Mouse (Mus musculus): ENCODE measurements around the gene Cks1b.

The Cks1b gene

GRCm38 (mm10) chr3:89395806-89396653 lies 22.2 kb downstream of the Cks1b start:
- DNase-seq (ENCODE audit: low spot score): peak; percentile 71

GRCm38 (mm10) chr3:89395419-89395805 lies 22.8 kb downstream of the Cks1b start:
- DNase-seq (ENCODE audit: low spot score): no peak

GRCm38 (mm10) chr3:89394894-89395256 lies 23.3 kb downstream of the Cks1b start:
- peak; percentile 83 for DNase-seq (ENCODE audit: low spot score)

- DNase-seq (ENCODE audit: low spot score): peak; percentile 93
Measured at GRCm38 (mm10) chr3:89394006-89394893, 23.9 kb downstream of the Cks1b start, which contains the start of gene Zbtb7b. Gene Zbtb7b (minus strand): TSS chr3:89394776.

DNA sequence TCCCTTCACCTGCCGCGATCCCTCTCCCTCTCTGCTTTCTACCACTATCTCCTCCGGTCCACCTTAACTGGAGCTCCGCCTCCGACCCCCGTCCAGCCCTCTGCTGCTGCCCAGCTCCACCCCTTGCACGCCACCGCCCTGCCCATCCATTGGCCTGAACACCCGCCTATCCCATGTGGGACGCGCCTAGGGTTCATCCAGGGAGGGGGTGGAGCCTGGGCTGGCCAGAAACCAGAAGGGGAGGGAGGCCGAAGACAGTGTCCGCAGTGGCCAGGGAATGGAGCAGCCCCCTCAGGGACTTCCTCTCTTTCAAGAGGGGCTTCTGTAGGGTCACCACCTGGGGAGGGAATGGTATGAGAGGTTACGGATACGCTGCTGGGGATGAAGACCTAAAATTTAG lies 24.6 kb downstream of the Cks1b start:
- DNase-seq (ENCODE audit: low spot score): peak; percentile 99

DNA sequence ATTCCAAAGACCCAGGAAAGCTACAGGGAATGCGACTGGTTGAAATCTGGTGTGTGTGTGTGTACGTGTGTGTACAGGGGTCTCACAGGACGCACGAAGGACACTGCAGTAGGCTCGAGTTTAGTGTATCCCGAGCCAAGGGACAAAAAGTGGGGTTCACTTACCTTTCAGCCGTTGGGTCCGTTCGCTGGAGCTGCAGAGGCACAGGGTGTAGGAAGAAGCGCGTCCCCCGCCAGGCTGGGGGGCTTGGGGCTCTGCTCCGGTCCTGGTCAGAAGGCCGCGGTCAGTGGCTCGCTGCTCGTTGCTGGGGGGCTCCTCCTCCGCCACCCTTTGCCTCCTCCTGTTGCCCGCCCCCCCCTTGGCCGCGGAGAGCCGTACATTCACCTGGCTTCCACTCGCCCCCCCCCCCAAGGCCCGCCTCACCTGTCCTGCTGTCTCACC lies 25.3 kb downstream of the Cks1b start:
- peak; percentile 57 for DNase-seq (ENCODE audit: low spot score)

DNA sequence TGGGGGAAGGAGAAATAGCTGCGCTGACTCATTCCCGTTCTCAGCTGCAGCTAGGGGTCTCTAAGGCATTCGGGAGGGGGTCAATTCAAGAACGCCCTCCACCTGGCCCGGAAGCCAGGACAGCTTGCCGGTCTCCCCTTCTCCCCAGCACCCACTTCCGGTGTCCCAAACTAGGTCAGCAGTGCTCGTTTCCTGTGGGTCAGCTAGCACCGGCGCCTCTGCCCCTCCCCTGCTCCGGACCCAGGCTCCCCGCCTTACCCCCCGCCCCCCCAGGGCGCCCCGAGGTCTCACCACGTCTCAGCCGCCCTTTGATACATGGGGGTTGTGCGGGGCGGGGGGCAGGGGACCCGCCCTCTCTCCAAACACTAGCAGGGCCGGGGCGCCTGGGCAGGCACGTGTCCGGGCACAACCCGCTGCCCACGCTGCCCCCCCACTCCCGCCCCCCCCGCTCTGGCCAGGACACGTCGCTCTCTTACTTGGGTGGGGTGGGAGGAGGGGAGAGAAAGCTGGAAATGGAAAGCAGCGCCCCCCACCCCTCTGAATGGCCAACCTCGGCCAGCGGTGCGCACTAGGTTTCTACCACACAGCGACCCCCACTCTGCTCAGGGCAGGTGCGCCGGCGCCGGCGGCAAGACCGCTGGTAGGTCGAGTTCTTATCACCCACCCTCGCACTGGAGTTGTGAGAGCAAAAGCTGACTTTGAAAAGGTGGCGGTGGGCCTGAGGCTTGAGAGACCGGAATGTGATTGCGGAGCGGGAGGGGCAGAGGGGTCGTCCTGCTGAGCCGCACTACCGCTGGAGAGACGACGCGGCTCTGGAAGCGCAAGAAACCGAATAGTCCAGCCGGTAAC lies 26.3 kb downstream of the Cks1b start:
- peak; percentile 73 for DNase-seq (ENCODE audit: low spot score)

DNA sequence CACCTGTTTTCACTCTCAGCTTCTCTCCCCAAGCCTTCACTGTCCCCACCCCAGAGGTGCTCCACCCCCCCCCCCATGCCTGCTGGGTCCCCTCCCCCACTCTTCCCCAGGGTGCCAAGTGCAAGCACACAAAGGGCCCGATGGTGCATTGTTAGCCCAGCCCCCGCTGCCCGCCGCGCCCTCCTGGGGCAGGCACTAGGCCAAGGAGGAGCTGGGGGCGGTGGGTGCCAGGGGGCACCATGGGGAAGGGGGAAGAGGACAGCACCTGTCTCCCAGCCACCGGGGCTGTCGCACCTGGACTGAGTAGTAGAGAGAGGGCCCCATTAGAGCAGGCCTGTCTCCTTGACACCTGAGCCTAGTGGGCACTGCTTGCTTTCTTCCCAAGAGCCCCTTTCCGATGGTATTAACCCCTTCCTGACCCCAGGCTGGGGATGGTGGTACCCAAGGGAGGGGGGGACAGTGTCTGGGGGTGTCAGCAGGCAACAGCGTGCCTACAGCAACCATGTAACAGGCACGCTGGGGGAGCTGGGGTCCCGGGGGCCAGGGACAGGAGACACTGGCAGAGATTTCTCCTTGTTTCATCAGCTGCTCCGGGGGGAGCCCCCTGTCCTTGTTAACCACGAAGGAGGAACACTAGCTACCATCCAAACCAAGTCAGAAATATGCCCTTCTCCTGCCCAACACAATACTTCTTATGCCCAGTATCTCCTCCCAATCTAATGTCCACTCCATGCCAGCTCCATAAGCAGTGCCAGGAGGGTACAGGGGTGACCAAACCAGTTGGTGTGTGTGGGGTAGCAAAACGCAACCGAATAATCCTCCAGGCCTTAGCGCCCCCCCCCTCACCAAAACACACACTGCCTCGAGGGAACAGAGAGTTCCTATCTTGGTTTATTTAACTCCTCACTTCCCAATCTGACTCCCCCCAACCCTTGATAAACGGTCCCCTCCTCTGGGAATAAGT lies 27.2 kb downstream of the Cks1b start:
- no peak for DNase-seq (ENCODE audit: low spot score)

GRCm38 (mm10) chr3:89390111-89390515 lies 28.1 kb downstream of the Cks1b start:
- peak; percentile 50 for DNase-seq (ENCODE audit: low spot score)

DNA sequence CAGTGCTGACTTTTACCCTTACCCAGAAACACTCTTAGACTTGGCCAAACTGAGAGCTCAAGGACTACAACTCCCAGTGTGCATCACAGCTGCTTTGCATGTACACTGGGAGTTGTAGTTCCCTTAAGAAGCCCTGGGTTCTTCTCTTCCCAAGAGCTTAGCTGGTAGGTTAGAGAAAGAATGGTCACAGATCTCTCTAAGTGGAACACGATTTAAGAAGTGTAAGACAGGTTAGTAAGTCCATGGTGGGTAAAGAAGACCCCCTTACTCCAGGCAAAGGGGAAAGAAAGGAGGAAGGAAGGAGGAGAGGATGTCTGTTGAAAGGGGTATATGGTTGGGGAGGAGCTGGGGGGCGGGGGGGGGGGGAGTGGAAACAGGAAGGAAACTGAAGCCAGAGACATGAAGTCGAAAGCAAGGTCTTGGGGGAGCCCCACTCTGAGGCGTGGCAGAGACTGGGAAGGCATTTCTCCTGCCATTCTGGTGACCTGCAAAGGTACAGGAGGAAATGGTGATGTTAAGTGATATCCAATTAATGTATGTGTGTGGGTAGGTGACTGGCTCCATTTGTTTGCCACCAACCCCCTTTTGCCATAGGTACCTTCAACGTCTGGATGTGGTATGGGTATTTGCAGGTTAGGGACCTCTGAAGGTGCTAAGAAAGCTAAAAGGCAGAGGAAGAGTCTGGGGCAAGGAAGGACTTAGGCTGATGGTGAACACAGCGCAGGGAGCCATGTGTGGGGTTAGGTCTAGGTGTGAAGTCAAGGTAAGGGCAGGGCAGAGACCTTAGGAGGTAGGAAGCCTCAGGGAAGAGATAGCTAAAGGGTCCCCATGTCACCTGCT lies 29.1 kb downstream of the Cks1b start:
- no peak for DNase-seq (ENCODE audit: low spot score)

DNA sequence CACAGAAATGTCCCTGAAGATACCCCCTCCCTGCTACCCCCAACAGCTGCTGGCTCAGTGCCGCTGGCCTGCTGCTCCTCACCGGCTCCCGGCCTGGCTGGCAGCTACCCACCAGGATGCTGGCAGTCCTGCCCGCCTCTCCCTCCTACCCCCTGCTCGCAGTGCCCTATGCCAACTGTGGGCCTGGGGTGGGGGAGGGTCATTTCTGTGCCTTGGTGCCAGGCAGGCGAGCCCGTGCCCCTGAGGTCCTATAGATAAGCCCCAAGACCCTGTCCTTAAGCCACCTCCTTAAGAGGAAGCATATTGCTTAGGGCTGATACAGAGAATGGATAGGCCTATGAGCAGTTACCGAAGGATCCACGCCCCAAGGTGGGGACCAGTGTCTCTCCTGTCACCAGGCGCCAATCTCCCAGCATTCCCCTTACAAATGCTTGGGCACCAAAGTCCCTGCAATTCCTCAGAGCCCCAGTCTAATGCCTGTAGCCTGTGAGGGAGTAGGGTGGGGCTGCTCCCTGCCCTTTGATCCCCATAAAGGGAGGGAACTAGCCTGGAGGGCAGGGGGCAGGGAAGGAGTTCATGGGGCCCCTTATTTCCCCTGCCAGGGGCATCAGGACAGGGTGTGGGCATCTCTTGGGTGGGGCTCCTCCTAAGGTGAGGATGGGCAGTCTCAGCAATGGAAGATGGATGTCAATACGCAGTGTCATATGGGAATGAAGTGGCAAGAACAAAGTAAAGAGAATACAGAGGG lies 29.9 kb downstream of the Cks1b start:
- peak; percentile 55 for DNase-seq (ENCODE audit: low spot score)

DNA sequence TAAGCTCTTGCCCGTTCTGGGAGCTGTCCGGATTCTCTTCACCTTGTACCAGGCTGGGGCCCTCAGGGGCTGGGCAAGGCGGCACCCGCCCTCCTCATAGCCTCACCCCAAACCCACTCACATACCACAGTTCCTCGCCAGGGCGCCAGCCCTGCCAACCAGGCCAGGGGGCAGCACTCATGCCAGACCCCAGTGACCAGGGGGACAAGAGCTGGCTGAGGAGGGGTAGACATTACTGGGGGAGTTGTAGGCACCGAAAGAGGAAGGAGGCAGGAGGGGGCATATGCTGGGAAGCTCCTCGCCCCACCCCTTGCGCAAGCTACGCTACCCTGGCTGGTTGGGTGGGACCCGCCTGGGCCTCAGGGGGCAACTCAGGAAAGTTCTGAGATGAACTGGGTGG lies 30.6 kb downstream of the Cks1b start:
- no peak for DNase-seq (ENCODE audit: low spot score)

- no peak for DNase-seq (ENCODE audit: low spot score)
Measured at GRCm38 (mm10) chr3:89386438-89387420, 31.5 kb downstream of the Cks1b start.

- DNase-seq (ENCODE audit: low spot score): no peak
Measured at GRCm38 (mm10) chr3:89385451-89385850, 32.7 kb downstream of the Cks1b start.

DNA sequence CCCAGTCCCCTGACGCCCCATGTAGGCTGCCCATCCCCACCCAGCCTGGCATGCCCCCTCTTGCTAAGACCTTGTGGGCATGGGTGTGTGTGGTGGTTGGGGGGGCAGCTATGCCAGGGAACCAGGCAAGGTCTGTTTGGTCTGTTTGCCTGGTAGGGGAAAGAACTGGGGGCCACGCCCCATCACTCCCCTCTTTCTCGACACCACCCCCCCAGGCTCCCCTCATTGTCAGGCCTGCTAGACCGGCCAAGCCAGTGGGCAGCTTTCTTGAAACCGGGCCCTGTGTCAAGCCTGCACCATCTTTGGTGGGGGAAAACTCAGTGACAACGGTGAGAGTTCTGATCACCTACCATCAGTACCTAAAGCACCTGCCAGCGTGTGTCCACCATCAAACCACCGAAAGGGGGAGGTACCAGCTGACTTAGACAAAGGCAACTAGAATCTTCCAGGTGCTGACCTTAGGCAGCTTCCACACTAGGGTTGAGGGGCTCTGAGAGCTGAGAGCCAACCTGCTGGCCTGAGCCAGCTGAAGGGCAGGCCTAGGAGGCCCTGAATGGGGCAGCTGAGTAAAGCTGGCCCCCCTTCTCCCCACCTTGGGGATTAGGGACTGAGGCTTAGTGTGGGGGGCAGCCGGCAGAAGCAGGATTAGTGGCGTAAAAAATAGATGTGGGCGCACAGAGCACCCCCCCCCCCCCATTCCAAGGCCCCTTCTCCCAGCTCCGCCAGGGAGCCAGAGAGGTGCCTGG lies 33.7 kb downstream of the Cks1b start:
- DNase-seq (ENCODE audit: low spot score): peak; percentile 76

DNA sequence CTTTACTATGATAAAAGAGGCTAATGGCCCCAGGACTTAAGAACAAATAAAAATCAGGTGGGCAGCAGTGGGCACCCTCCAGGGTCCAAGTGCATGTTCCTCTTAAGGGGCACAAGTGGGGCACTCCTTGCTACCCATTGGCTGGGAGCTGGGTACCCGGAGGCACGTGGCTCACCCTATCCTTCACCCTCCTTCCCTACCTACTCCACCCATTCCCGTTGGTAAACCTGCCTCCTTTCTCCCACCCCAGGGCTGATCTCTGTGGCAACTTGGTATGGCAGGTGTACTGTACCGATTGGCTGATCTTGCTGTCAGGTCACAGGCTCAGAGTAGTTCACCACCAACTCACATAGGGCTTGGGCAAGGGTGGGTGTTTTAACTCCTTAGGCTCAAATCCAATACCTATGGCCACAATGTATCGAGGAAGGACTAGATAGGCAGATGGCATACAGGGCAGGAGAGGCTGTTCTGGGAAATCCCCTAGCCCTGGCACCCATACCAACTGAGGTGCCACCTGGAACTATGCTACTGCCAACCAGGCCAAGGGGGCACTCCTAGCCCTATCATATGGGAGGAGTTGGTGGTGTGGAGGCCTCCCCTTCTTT lies 34.4 kb downstream of the Cks1b start:
- DNase-seq (ENCODE audit: low spot score): no peak

- no peak for DNase-seq (ENCODE audit: low spot score)
Measured at GRCm38 (mm10) chr3:89382950-89383349, 35.2 kb downstream of the Cks1b start.

Measured in urinary bladder, postnatal 14 days (tissue).